Mouse (Mus musculus) lung, postnatal 10 days (tissue): ENCODE measurements at regions not wholly inside any gene's neighbourhood (a gene's known extent, or its start where the extent isn't known, plus 50 kb on each side); places are given as distances from the start of the nearest gene placed in this dataset.

Experiments
- DNase-seq: peaks from one replicate; pipeline ENCODE4 v3.0.0; 2021

DNA sequence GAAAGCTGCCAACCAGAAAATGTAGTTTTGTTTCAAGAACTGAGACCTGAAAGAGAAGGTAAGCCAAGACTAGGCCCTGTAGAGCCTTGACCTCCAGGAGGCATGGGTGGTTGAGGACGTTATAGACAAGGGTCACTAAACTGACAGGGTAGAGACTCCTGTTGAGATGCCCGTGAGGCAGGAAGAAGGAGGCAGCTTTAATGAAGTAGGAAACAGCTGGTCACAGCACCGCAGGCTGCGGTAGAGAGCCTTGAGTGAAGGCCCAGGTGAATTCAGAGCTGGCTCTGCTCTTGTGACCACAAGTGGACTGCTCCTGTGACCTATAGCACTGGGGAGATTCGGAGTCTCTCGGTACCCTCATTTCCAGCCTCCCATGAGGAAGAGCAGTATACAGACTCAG, 53.7 kb upstream of the Eomes start:
- no peak for DNase-seq
